Mouse (Mus musculus) thymus, adult 2 months (tissue): ENCODE measurements around the gene Hk2.
"Not testable (repeated sequence)": the region's sequence is repeated elsewhere in the genome, so short reads cannot be mapped to it uniquely, and the experiment has no call there.

ENCODE experiments used
- CTCF ChIP-seq: fragments of 200-500 bp; IDR thresholded peaks from 2 replicates; pipeline ENCODE4 v1.5.1; 2012; ENCODE audit warnings: mild to moderate bottlenecking, control low read depth, low read length, moderate library complexity, borderline replicate concordance; ENCODE audit not compliant: control insufficient read depth, poor library complexity, insufficient read depth; ENCODE audit errors: extremely low read depth
- POLR2A ChIP-seq: fragments of 200-500 bp; IDR thresholded peaks from 2 replicates; pipeline ENCODE4 v1.6.1; 2012; ENCODE audit warnings: mild to moderate bottlenecking, low read length, control low read depth, moderate library complexity; ENCODE audit not compliant: control insufficient read depth, poor library complexity, insufficient read depth; ENCODE audit errors: extremely low read depth

DNA sequence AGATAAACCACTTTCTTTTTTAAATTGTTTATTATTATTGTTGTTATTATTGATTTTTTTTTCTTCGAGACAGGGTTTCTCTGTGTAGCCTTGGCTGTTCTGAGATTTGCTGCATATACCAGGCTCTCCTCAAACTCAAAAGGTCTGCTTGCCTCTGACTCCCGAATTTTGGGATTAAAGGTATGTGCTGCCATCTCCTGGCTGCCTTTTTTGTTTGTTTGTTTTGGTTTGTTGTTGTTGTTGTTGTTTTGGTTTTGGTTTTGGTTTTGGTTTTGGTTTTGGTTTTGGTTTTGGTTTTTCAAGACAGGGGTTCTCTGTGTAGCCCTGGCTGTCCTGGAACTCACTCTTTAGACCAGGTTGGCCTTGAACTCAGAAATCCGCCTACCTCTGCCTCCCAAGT lies 96.6 kb downstream of the Hk2 start:
- TF ChIP-seq CTCF, POLR2A: not testable (repeated sequence)
